Mouse (Mus musculus) liver, postnatal 0 days (tissue): ENCODE data around the gene Cbfa2t3. TPM values are rescaled to one million over a fixed set of nuclear protein-coding genes. Genes with fewer than 3 reads are reported as not detected.

Source experiments
- ATAC-seq: fragments of 200-750 bp; cut with Nextera tagmentation; 2 replicates; pipeline ENCODE4 v1.8.0; 2017; ENCODE audit warnings: mild to moderate bottlenecking, moderate library complexity
- DNase-seq: peaks from one replicate; pipeline ENCODE4 v3.0.0-alpha.2; 2016
- H3K27ac ChIP-seq: fragments of 300-500 bp; sonication (generic); 2 replicates; pipeline ENCODE4 v1.5.1; 2014; ENCODE audit warnings: antibody characterized with exemption, moderate library complexity, mild to moderate bottlenecking, low read depth
- H3K27me3 ChIP-seq: fragments of 300-500 bp; sonication (generic); 2 replicates; pipeline ENCODE4 v1.6.1; 2014; ENCODE audit warnings: low read length, control low read depth, mixed read lengths; ENCODE audit not compliant: insufficient read depth
- H3K36me3 ChIP-seq: fragments of 300-500 bp; sonication (generic); replicated peaks from 2 replicates; pipeline ENCODE4 v1.6.1; 2014; ENCODE audit warnings: mild to moderate bottlenecking, control low read depth, low read length, moderate library complexity, mixed read lengths; ENCODE audit not compliant: insufficient read depth
- H3K4me1 ChIP-seq: fragments of 300-500 bp; sonication (generic); 2 replicates; pipeline ENCODE4 v1.6.1; 2014; ENCODE audit warnings: antibody characterized with exemption, mild to moderate bottlenecking, control low read depth; ENCODE audit not compliant: insufficient read depth
- H3K4me2 ChIP-seq: fragments of 300-500 bp; sonication (generic); 2 replicates; pipeline ENCODE4 v1.6.1; 2014; ENCODE audit warnings: low read depth, mild to moderate bottlenecking, low read length, moderate library complexity, mixed read lengths
- H3K4me3 ChIP-seq: fragments of 300-500 bp; sonication (generic); 2 replicates; pipeline ENCODE4 v1.5.1; 2014; ENCODE audit warnings: low read depth, low read length
- H3K9ac ChIP-seq: fragments of 300-500 bp; sonication (generic); replicated peaks from 2 replicates; pipeline ENCODE4 v1.6.1; 2014; ENCODE audit warnings: mild to moderate bottlenecking, moderate library complexity
- H3K9me3 ChIP-seq: fragments of 300-500 bp; sonication (generic); 2 replicates; pipeline ENCODE4 v1.6.1; 2016; ENCODE audit warnings: mild to moderate bottlenecking, control low read depth, low read length, mixed read lengths
- CTCF ChIP-seq: sonication (generic); IDR thresholded peaks from 2 replicates; pipeline ENCODE4 v1.5.1; 2016; ENCODE audit warnings: antibody characterized with exemption, low read depth
- EP300 ChIP-seq: IDR thresholded peaks from 2 replicates; pipeline ENCODE4 v1.6.1; 2016; ENCODE audit warnings: antibody characterized with exemption, low read depth, mild to moderate bottlenecking
- WGBS: fragments of 180-500 bp; shearing (Covaris S2); extraction: QIAGEN DNeasy Blood & Tissue Kit; methylation state at CpG from one replicate; pipeline ENCODE4 v1.1.7; 2014; ENCODE audit not compliant: insufficient replicate concordance; 5-methylcytosine and 5-hydroxymethylcytosine counted together
- polyA plus RNA-seq: library from polyadenylated mRNA; unstranded; fragments of >200 nt; fragmentation: Nextera tagmentation; extraction: Ambion mirVana; gene quantifications from 2 replicates; pipeline ENCODE4 v1.2.1, GENCODE M21; 2015

Cbfa2t3 gene
- polyA plus RNA-seq, 1 experiment from 2014 or later: 2.4 TPM

- H3K9me3 ChIP-seq: no peaks in the 10 kb centered on the region
- H3K27ac ChIP-seq: no peak overlapping the region
- H3K4me3 ChIP-seq: no peak overlapping the region
- ATAC-seq: no peak
- WGBS: 82% methylated on average over 17 of the region's 17 CpGs
- no peak overlapping the region for H3K9ac ChIP-seq
- H3K27me3 ChIP-seq: no peaks in the 10 kb centered on the region
- no peak for TF ChIP-seq CTCF
- TF ChIP-seq EP300: no peak
- H3K4me1 ChIP-seq: no peaks in the 10 kb centered on the region
- no peak overlapping the region for H3K4me2 ChIP-seq
- H3K36me3 ChIP-seq: no peaks in the 10 kb centered on the region
- no peak for DNase-seq
These were observed 74.9 kb downstream of the Cbfa2t3 start for GRCm38 (mm10) chr8:122623844-122624642.

- Histone ChIP-seq H3K27ac (no peak within 1 kb of the TSS), H3K4me1 (peaks cover 6% of the 10 kb centered on the region), H3K4me3 (no peak within 1 kb of the TSS), H3K9ac (no peak within 1 kb of the TSS), H3K36me3 (no peaks in the 10 kb centered on the region), H3K4me2 (no peak within 1 kb of the TSS), H3K9me3 (no peaks in the 10 kb centered on the region), H3K27me3 (no peaks in the 10 kb centered on the region)
- WGBS: 71% methylated on average over 6 of the region's 6 CpGs
- no peak for DNase-seq
- no peak for TF ChIP-seq CTCF
- TF ChIP-seq EP300: no peak
- ATAC-seq: no peak
These were observed 76.2 kb downstream of the Cbfa2t3 start, which contains the start of gene Pabpn1l for GRCm38 (mm10) chr8:122622727-122623126. Gene Pabpn1l, minus strand, starts transcription at chr8:122622739.

GRCm38 (mm10) chr8:122620446-122620845 is 78.5 kb downstream of the Cbfa2t3 start:
- no peaks in the 10 kb centered on the region for H3K36me3 ChIP-seq
- H3K4me2 ChIP-seq: no peak overlapping the region
- no peak overlapping the region for H3K9ac ChIP-seq
- H3K4me3 ChIP-seq: no peak overlapping the region
- peaks cover 6% of the 10 kb centered on the region for H3K4me1 ChIP-seq
- 41% methylated on average over 5 of the region's 5 CpGs for WGBS
- no peaks in the 10 kb centered on the region for H3K9me3 ChIP-seq
- no peak for TF ChIP-seq CTCF
- no peaks in the 10 kb centered on the region for H3K27me3 ChIP-seq
- DNase-seq (peak; percentile 48), ATAC-seq (no peak)
- no peak overlapping the region for H3K27ac ChIP-seq

GRCm38 (mm10) chr8:122618660-122619378 is 80.1 kb downstream of the Cbfa2t3 start:
- no peak for DNase-seq
- no peak for TF ChIP-seq CTCF
- peak; percentile 86 for TF ChIP-seq EP300
- H3K4me2 ChIP-seq: peak overlapping the region; percentile 33; the same call in 1 of the 2 replicates
- 53% methylated on average over 6 of the region's 6 CpGs for WGBS
- H3K4me1 ChIP-seq: peaks cover 6% of the 10 kb centered on the region
- peak; percentile 92 for ATAC-seq
- no peaks in the 10 kb centered on the region for H3K27me3 ChIP-seq
- 0 out of 2 replicates have a peak overlapping the region, but pooled peaks have one; percentile 39 for H3K27ac ChIP-seq
- H3K9ac ChIP-seq: no peak overlapping the region; the same call in 1 of the 2 replicates
- H3K4me3 ChIP-seq: no peak overlapping the region
- no peaks in the 10 kb centered on the region for H3K9me3 ChIP-seq
- peaks cover 7% of the 10 kb centered on the region for H3K36me3 ChIP-seq

GRCm38 (mm10) chr8:122617947-122618546 is 80.9 kb downstream of the Cbfa2t3 start:
- 37% methylated on average over 5 of the region's 7 CpGs for WGBS
- H3K4me1 ChIP-seq: peaks cover 6% of the 10 kb centered on the region
- peak overlapping the region; percentile 33; the same call in 1 of the 2 replicates for H3K4me2 ChIP-seq
- H3K9me3 ChIP-seq: no peaks in the 10 kb centered on the region
- H3K36me3 ChIP-seq: peaks cover 7% of the 10 kb centered on the region
- no peak overlapping the region for H3K4me3 ChIP-seq
- peak; percentile 89 for DNase-seq
- H3K27ac ChIP-seq: 0 out of 2 replicates have a peak overlapping the region, but pooled peaks have one; percentile 39
- ATAC-seq: peak; percentile 40
- no peak for TF ChIP-seq EP300
- TF ChIP-seq CTCF: peak; percentile 77
- no peak overlapping the region for H3K9ac ChIP-seq
- no peaks in the 10 kb centered on the region for H3K27me3 ChIP-seq
